Mouse (Mus musculus) limb, embryonic 11.5 days (tissue): ENCODE data around the gene AF067063. TPM values are rescaled to one million over a fixed set of nuclear protein-coding genes. Genes with fewer than 3 reads are reported as not detected.
A peak's percentile ranks its signal among the peaks of the same experiment; 100 is the strongest.

Experiments used
- ATAC-seq: fragments of 200-750 bp; cut with Nextera tagmentation; 2 replicates; pipeline ENCODE4 v1.8.0; 2017; ENCODE audit warnings: low read depth; ENCODE audit not compliant: insufficient number of reproducible peaks, low FRiP score, low TSS enrichment
- DNase-seq: peaks from one replicate; pipeline ENCODE4 v3.0.0-alpha.2; 2015; ENCODE audit warnings: low spot score
- H3K27ac ChIP-seq: fragments of 300-500 bp; sonication (generic); replicated peaks from 2 replicates; pipeline ENCODE4 v1.5.1; 2014; ENCODE audit warnings: low read depth, mild to moderate bottlenecking, low read length
- H3K27me3 ChIP-seq: fragments of 300-500 bp; sonication (generic); 2 replicates; pipeline ENCODE4 v1.6.1; 2014; ENCODE audit warnings: mild to moderate bottlenecking, low read length, mixed read lengths; ENCODE audit not compliant: control insufficient read depth, insufficient read depth
- H3K36me3 ChIP-seq: fragments of 300-500 bp; sonication (generic); 2 replicates; pipeline ENCODE4 v1.6.1; 2014; ENCODE audit warnings: mild to moderate bottlenecking, low read length, moderate library complexity, mixed read lengths; ENCODE audit not compliant: control insufficient read depth, insufficient read depth
- H3K4me1 ChIP-seq: fragments of 300-500 bp; sonication (generic); 2 replicates; pipeline ENCODE4 v1.6.1; 2014; ENCODE audit warnings: low read length, mixed read lengths; ENCODE audit not compliant: control insufficient read depth, insufficient read depth
- H3K4me2 ChIP-seq: fragments of 300-500 bp; sonication (generic); 2 replicates; pipeline ENCODE4 v1.6.1; 2014; ENCODE audit warnings: low read depth, mild to moderate bottlenecking, moderate library complexity; ENCODE audit not compliant: severe bottlenecking
- H3K4me3 ChIP-seq: fragments of 300-500 bp; sonication (generic); 2 replicates; pipeline ENCODE4 v1.5.1; 2014; ENCODE audit warnings: low read depth, low read length
- H3K9ac ChIP-seq: fragments of 300-500 bp; sonication (generic); 2 replicates; pipeline ENCODE4 v1.6.1; 2014; ENCODE audit warnings: mild to moderate bottlenecking, low read length
- H3K9me3 ChIP-seq: fragments of 300-500 bp; sonication (generic); 2 replicates; pipeline ENCODE4 v1.6.1; 2016; ENCODE audit warnings: low read length; ENCODE audit not compliant: control insufficient read depth
- WGBS: fragments of 180-500 bp; shearing (Covaris S2); extraction: QIAGEN DNeasy Blood & Tissue Kit; methylation state at CpG from one replicate; pipeline ENCODE4 v1.1.7; 2014; 5-methylcytosine and 5-hydroxymethylcytosine counted together
- polyA plus RNA-seq: library from polyadenylated mRNA; unstranded; fragments of >200 nt; fragmentation: Nextera tagmentation; extraction: Ambion mirVana; gene quantifications from 2 replicates; pipeline ENCODE4 v1.2.1, GENCODE M21; 2014

The AF067063 gene
- polyA plus RNA-seq, 1 experiment from 2014 or later = not detected

GRCm38 (mm10) chr13:119816798-119817197 is 13.2 kb downstream of the AF067063 start:
- Histone ChIP-seq H3K4me2 (no peak overlapping the region), H3K9ac (no peak overlapping the region), H3K9me3 (no peaks in the 10 kb centered on the region), H3K27ac (no peak overlapping the region), H3K4me3 (no peak overlapping the region), H3K4me1 (no peaks in the 10 kb centered on the region), H3K27me3 (no peaks in the 10 kb centered on the region), H3K36me3 (no peaks in the 10 kb centered on the region)
- 66% methylated on average over 8 of the region's 8 CpGs for WGBS
- ATAC-seq (no peak), DNase-seq (no peak)

DNA sequence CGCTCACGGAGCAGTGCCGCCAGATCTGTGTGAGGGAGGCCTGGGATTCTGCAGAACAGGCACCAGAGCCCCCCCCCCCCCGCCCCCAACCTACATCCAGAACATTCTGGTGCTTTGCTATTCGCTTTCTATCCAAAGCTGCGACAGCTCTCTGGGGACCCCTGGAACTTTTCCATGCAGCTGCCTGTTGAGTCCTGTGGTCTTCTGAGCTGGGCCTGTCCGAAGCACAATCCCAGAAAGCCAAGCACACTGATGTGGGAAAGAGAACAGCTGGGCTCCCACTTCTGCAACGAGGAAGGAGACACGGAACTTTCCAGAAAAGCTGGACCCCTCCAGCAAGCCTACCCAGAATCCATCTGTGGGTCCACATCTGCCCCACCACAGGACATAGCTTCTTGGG is 20.0 kb downstream of the AF067063 start:
- WGBS = 84% methylated on average over 9 of the region's 9 CpGs
- H3K27ac ChIP-seq = no peak overlapping the region
- ATAC-seq (no peak), DNase-seq (no peak)
- H3K27me3 ChIP-seq = no peaks in the 10 kb centered on the region
- H3K4me3 ChIP-seq = no peak overlapping the region
- no peaks in the 10 kb centered on the region for H3K36me3 ChIP-seq
- no peaks in the 10 kb centered on the region for H3K4me1 ChIP-seq
- H3K9me3 ChIP-seq = no peaks in the 10 kb centered on the region
- H3K9ac ChIP-seq = no peak overlapping the region
- no peak overlapping the region for H3K4me2 ChIP-seq

DNA sequence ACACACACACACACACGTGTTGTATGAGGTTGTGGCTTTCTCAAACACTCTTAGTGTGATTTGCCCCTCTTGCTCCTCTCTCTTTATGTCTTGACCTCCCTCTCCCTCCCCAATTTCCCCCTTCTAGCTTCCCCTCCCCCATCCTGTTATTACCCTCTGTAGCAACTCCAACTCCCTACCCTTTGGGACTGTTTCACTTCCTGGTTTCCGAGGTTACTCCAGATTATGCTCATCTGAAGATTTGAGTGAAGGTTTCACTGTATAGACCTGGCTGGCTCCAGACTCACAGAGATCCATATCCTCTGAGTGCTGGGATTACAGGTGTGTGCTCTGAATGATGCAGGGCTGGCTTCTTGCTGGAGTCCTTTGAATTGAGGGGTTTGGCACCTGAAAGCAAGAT is 21.1 kb downstream of the AF067063 start:
- DNase-seq = no peak
- Histone ChIP-seq H3K4me3 (no peak overlapping the region), H3K4me1 (no peaks in the 10 kb centered on the region), H3K27me3 (no peaks in the 10 kb centered on the region), H3K4me2 (no peak overlapping the region), H3K9me3 (no peaks in the 10 kb centered on the region), H3K27ac (no peak overlapping the region), H3K9ac (no peak overlapping the region), H3K36me3 (no peaks in the 10 kb centered on the region)
- 76% methylated on average over 2 of the region's 2 CpGs for WGBS
- no peak for ATAC-seq

GRCm38 (mm10) chr13:119797656-119798055 is 32.4 kb downstream of the AF067063 start:
- Histone ChIP-seq H3K27me3 (no peaks in the 10 kb centered on the region), H3K27ac (no peak overlapping the region), H3K36me3 (no peaks in the 10 kb centered on the region), H3K4me3 (no peak overlapping the region), H3K4me2 (no peak overlapping the region), H3K4me1 (no peaks in the 10 kb centered on the region), H3K9ac (no peak overlapping the region), H3K9me3 (no peaks in the 10 kb centered on the region)
- no peak for ATAC-seq
- WGBS = 74% methylated on average over 4 of the region's 4 CpGs
- DNase-seq = no peak

DNA sequence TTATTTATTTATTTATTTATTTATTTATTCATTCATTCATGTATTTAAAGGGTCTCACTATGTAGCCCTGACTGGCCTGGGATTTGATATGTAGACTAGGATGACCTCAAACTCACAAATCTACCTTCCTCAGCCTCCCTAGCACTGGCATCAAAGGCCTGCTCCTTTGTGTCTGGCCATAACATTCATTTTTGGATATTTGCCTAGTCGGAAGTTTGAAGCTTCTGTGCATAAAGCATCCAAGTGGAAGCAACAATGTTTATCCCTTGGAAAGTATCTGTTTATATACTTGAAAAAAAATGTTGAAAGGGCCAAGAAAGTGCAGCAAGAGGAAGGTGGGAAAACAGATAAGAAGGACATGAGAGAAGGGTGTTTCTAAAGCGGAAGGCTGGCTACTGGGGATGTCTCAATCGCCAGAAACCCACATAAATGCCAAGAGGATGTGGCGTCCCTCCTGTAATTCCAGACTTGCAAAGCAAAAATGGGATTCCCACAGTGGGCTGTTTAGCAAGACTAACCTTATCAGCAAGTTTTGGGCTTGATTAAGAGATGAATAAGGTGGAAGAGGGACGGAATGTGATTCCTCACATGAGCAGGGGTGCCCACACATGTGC is 37.1 kb downstream of the AF067063 start:
- no peak for ATAC-seq

GRCm38 (mm10) chr13:119791580-119792135 is 38.4 kb downstream of the AF067063 start:
- ATAC-seq (no peak), DNase-seq (peak; percentile 49)
- 0 out of 2 replicates have a peak, but pooled peaks cover 3% of the 10 kb centered on the region for H3K36me3 ChIP-seq
- H3K4me1 ChIP-seq = 0 out of 2 replicates have a peak, but pooled peaks cover 3% of the 10 kb centered on the region
- H3K27me3 ChIP-seq = no peaks in the 10 kb centered on the region
- H3K9me3 ChIP-seq = no peaks in the 10 kb centered on the region
- WGBS = 5% methylated on average over 18 of the region's 18 CpGs
- peak overlapping the region; percentile 92 for H3K9ac ChIP-seq
- H3K4me2 ChIP-seq = peak overlapping the region; percentile 72
- H3K27ac ChIP-seq = peak overlapping the region; percentile 92; the same call in 1 of the 2 replicates
- H3K4me3 ChIP-seq = peak overlapping the region; percentile 80

More for the DNA sequence above, 37.1 kb downstream of the AF067063 start:
- Histone ChIP-seq H3K9me3 (no peaks in the 10 kb centered on the region), H3K27me3 (no peaks in the 10 kb centered on the region), H3K36me3 (0 out of 2 replicates have a peak, but pooled peaks cover 2% of the 10 kb centered on the region), H3K4me3 (no peak overlapping the region), H3K4me1 (0 out of 2 replicates have a peak, but pooled peaks cover 3% of the 10 kb centered on the region), H3K4me2 (no peak overlapping the region), H3K27ac (no peak overlapping the region), H3K9ac (no peak overlapping the region)
- 84% methylated on average over 5 of the region's 5 CpGs for WGBS
- no peak for DNase-seq

DNA sequence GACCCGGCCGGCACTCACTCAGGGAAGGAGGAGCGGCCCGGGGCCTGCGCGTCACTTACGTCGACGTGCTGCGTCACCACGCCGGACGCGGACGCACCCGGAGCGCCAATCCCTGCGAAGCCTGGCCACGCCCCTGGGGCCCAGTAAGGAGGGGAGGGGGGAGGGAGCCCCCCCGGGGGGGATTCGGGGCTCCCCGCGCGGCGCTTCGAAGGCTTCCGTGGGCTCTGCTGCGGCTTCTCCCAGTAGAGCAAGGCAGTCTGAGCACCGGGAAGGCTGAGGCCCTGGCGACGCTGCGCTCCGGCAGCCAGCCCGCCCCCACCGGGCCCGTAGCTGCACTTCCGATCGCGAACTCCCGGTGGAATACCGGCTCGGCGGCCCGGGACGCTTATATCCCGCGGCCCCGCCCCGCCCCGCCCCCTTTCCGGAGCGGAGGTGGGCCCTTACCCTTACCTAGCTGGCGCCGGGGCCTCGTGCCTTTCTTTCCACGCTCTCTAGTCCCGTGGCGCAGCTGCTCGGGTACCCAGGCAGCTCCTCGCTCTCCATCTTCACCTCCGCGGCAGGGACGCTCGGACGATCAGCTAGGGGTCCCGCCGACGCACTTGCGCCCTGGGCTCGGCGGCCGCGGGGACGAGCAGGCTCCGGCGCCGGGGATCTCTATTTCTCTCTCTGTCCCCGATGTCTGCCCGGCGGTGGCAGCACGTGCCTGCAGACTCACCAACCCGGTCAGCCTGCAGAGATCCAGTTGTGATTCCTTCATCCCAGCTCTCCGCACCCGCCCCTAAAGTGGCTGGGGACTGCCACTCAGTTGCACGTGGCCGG is 39.0 kb downstream of the AF067063 start, which contains the start of gene Zfp131:
Zfp131 (minus strand) TSS at position 129 of the 819 bp plus-strand sequence.
- peak within 1 kb of the TSS; percentile 92 for H3K27ac ChIP-seq
- ATAC-seq = peak; percentile 97
- peak within 1 kb of the TSS; percentile 72 for H3K4me2 ChIP-seq
- H3K36me3 ChIP-seq = 0 out of 2 replicates have a peak, but pooled peaks cover 4% of the 10 kb centered on the region
- no peaks in the 10 kb centered on the region for H3K27me3 ChIP-seq
- 0 out of 2 replicates have a peak, but pooled peaks cover 3% of the 10 kb centered on the region for H3K4me1 ChIP-seq
- no peaks in the 10 kb centered on the region for H3K9me3 ChIP-seq
- WGBS = under 1% methylated on average over 69 of the region's 86 CpGs
- peak; percentile 96 for DNase-seq
- H3K4me3 ChIP-seq = peak within 1 kb of the TSS; percentile 80
- peak within 1 kb of the TSS; percentile 92 for H3K9ac ChIP-seq
